Mouse (Mus musculus) CH12.LX (cell line): ENCODE results near the gene Prrt2. TPM values are rescaled to one million over a fixed set of nuclear protein-coding genes. Genes with fewer than 3 reads are reported as not detected.

ENCODE experiments used
- DNase-seq: peaks from one replicate; pipeline ENCODE4 v3.0.0-alpha.2; 2013; ENCODE audit errors: extremely low read depth
- H3K27ac ChIP-seq: 2 replicates; pipeline ENCODE4 v1.5.1; 2012; ENCODE audit warnings: low read depth, mild to moderate bottlenecking, control low read depth, moderate library complexity; ENCODE audit not compliant: insufficient read depth
- H3K27me3 ChIP-seq: replicated peaks from 2 replicates; pipeline ENCODE3; 2012; ENCODE audit warnings: inconsistent platforms
- H3K36me3 ChIP-seq, 2 experiments: replicated peaks in 1 of 2; 2 replicates each; pipeline versions ENCODE3 to v1.6.1; 2012; ENCODE audit warnings: inconsistent platforms in 1 of 2, low read length in 1 of 2, mild to moderate bottlenecking in 1 of 2, mixed read lengths in 1 of 2, moderate library complexity in 1 of 2; ENCODE audit not compliant: control insufficient read depth in 1 of 2, insufficient read depth in 1 of 2
- H3K4me1 ChIP-seq, 2 experiments: 2 replicates each; pipeline ENCODE4 v1.6.1; 2012; ENCODE audit warnings: inconsistent platforms in 1 of 2, moderate library complexity in 1 of 2; ENCODE audit not compliant: insufficient read depth in 2 of 2, control insufficient read depth in 1 of 2
- H3K4me2 ChIP-seq: 2 replicates; pipeline ENCODE4 v1.6.1; 2012; ENCODE audit warnings: low read depth, mild to moderate bottlenecking, control low read depth; ENCODE audit not compliant: poor library complexity, insufficient read depth, severe bottlenecking
- H3K4me3 ChIP-seq, 3 experiments: fragments of 150-350 bp in 1 of 3; sonication (generic) in 1 of 3; replicated peaks in 1 of 3; 2 replicates each; pipeline versions ENCODE3 to v1.5.1; 2011 to 2012; ENCODE audit warnings: low read depth in 2 of 3, low read length in 2 of 3, mild to moderate bottlenecking in 2 of 3, moderate library complexity in 2 of 3, control low read depth in 1 of 3, improper control_type of control experiment in 1 of 3, inconsistent platforms in 1 of 3, mixed read lengths in 1 of 3; ENCODE audit not compliant: poor library complexity in 1 of 3
- H3K79me2 ChIP-seq: replicated peaks from 2 replicates; pipeline ENCODE4 v1.6.1; 2012; ENCODE audit warnings: mild to moderate bottlenecking, moderate library complexity; ENCODE audit not compliant: control insufficient read depth, poor library complexity, insufficient read depth, severe bottlenecking; ENCODE audit errors: extremely low read depth
- H3K9ac ChIP-seq: 2 replicates; pipeline ENCODE4 v1.6.1; 2012; ENCODE audit warnings: low read depth, mild to moderate bottlenecking, control low read depth, moderate library complexity; ENCODE audit not compliant: insufficient read depth
- H3K9me3 ChIP-seq: replicated peaks from 2 replicates; pipeline ENCODE3; 2012; ENCODE audit warnings: low read length, inconsistent platforms, mixed read lengths
- CTCF ChIP-seq, 2 experiments: IDR thresholded peaks in 1 of 2; conservative IDR thresholded peaks in 1 of 2; 2 replicates each; pipeline ENCODE4 v1.5.1; 2011 to 2012; ENCODE audit warnings: low read depth in 2 of 2, low read length in 2 of 2, improper control_type of control experiment in 1 of 2, inconsistent platforms in 1 of 2, mild to moderate bottlenecking in 1 of 2, moderate library complexity in 1 of 2
- EP300 ChIP-seq: IDR thresholded peaks from 2 replicates; pipeline ENCODE4 v1.6.1; 2011; ENCODE audit warnings: low read length, improper control_type of control experiment
- ETS1 ChIP-seq: conservative IDR thresholded peaks from 2 replicates; pipeline ENCODE4 v1.6.1; 2012; ENCODE audit warnings: low read depth, mild to moderate bottlenecking, inconsistent platforms, low read length, improper control_type of control experiment, moderate library complexity
- IRF4 ChIP-seq: IDR thresholded peaks from 2 replicates; pipeline ENCODE4 v1.6.1; 2014; ENCODE audit warnings: low read depth, mild to moderate bottlenecking, inconsistent platforms, low read length, improper control_type of control experiment
- JUND ChIP-seq: conservative IDR thresholded peaks from 2 replicates; pipeline ENCODE4 v1.6.1; 2011; ENCODE audit warnings: low read depth, low read length, improper control_type of control experiment
- KAT2A ChIP-seq: IDR thresholded peaks from 2 replicates; pipeline ENCODE4 v1.6.1; 2012; ENCODE audit warnings: low read length, improper control_type of control experiment, inconsistent platforms; ENCODE audit not compliant: insufficient replicate concordance
- MEF2A ChIP-seq: IDR thresholded peaks from 2 replicates; pipeline ENCODE4 v1.6.1; 2014; ENCODE audit warnings: low read depth, mild to moderate bottlenecking, inconsistent platforms, low read length, improper control_type of control experiment, borderline replicate concordance
- MYC ChIP-seq: IDR thresholded peaks from 2 replicates; pipeline ENCODE4 v1.6.1; 2011; ENCODE audit warnings: low read depth, mild to moderate bottlenecking, improper control_type of control experiment, low read length
- PAX5 ChIP-seq: IDR thresholded peaks from 2 replicates; pipeline ENCODE4 v1.6.1; 2012; ENCODE audit warnings: low read length, inconsistent platforms, mixed read lengths
- POLR2A ChIP-seq: IDR thresholded peaks from 2 replicates; pipeline ENCODE4 v1.6.1; 2011; ENCODE audit warnings: low read depth, mild to moderate bottlenecking, improper control_type of control experiment, low read length
- TBP ChIP-seq: conservative IDR thresholded peaks from 2 replicates; pipeline ENCODE4 v1.6.1; 2011; ENCODE audit warnings: low read depth, low read length, improper control_type of control experiment
- TCF12 ChIP-seq: IDR thresholded peaks from 2 replicates; pipeline ENCODE4 v1.6.1; 2014; ENCODE audit warnings: low read depth, mild to moderate bottlenecking, inconsistent platforms, low read length, improper control_type of control experiment
- UBTF ChIP-seq: IDR thresholded peaks from 2 replicates; pipeline ENCODE4 v1.6.1; 2012; ENCODE audit warnings: low read depth, mild to moderate bottlenecking, inconsistent platforms, low read length, improper control_type of control experiment, moderate library complexity
- USF2 ChIP-seq: conservative IDR thresholded peaks from 2 replicates; pipeline ENCODE4 v1.6.1; 2011; ENCODE audit warnings: low read depth, low read length, improper control_type of control experiment
- ZC3H11A ChIP-seq: IDR thresholded peaks from 2 replicates; pipeline ENCODE4 v1.6.1; 2012; ENCODE audit warnings: low read depth, mild to moderate bottlenecking, inconsistent platforms, low read length, improper control_type of control experiment
- ZKSCAN1 ChIP-seq: IDR thresholded peaks from 2 replicates; pipeline ENCODE4 v1.6.1; 2012; ENCODE audit warnings: low read depth, inconsistent platforms, low read length, improper control_type of control experiment, borderline replicate concordance
- ZMIZ1 ChIP-seq: IDR thresholded peaks from 2 replicates; pipeline ENCODE4 v1.6.1; 2012; ENCODE audit warnings: low read depth, mild to moderate bottlenecking, inconsistent platforms, low read length, improper control_type of control experiment
- ZNF384 ChIP-seq: IDR thresholded peaks from 2 replicates; pipeline ENCODE4 v1.6.1; 2012; ENCODE audit warnings: low read depth, low read length, improper control_type of control experiment, inconsistent platforms
- dilution Hi-C: fragments of 300-500 bp; cut with MboI; formaldehyde crosslinking; loops from 2 replicates; pipeline ENCODE4 v1.14.3; 2020; ENCODE audit warnings: low sequenced_read_pairs; ENCODE audit not compliant: extremely low pct_unique_long_range_greater_than_20kb, extremely low pct_ligation_motif_present
- in situ Hi-C: fragments of 300-500 bp; cut with MboI; formaldehyde crosslinking; loops from 3 replicates; pipeline ENCODE4 v1.14.3; 2019; ENCODE audit warnings: low sequenced_read_pairs, low pct_ligation_motif_present, low pct_unique_long_range_greater_than_20kb, mixed read lengths
- polyA plus RNA-seq: library from polyadenylated mRNA; unstranded; fragments of >175 nt; gene quantifications from 2 replicates; pipeline ENCODE4 v1.2.1, GENCODE M21; 2012; ENCODE audit warnings: low read depth; ENCODE audit not compliant: insufficient read length
- total RNA-seq, 2 experiments: library from RNA; depleted of rRNA; stranded (reverse); fragments of 300-350 nt in 1 of 2; fragments of >200 nt in 1 of 2; gene quantifications; 2 replicates each; pipeline ENCODE4 v1.2.3; 2012 to 2014

The Prrt2 gene
- total and polyA plus RNA-seq, 3 experiments = 1.2 TPM; not detected in 2

DNA sequence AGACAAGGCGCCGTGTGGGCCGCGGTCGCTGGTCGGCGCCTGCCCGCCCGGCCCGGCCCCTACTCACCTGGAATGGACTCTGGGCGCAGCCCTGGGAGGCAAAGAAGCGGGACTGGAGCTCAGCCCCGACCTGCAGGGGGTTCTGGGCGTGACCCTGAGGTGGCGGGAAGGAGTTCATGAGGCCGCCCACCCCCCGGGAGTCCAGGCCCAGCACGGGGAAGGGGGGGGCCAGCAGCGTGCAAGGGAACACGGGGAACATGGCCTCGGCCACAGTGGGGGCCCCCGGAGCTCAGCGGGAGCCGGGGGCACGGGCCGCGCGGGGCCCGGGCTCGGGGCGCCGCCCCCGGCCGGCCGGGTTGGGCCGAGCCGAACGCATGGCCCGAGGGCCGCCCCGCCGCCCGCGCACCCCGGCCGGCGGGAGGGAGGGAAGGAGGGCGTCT is 5.2 kb upstream of the Prrt2 start (continued):
- TF ChIP-seq ZKSCAN1 = no peak
- TF ChIP-seq MYC = no peak
- TF ChIP-seq EP300 = no peak
- TF ChIP-seq MEF2A = no peak
- no peak for TF ChIP-seq JUND
- no peak for TF ChIP-seq TBP
- no peak for TF ChIP-seq PAX5
- TF ChIP-seq TCF12 = peak; percentile 59; the same call in 1 of the 2 replicates
- TF ChIP-seq USF2 = no peak
- no peak for TF ChIP-seq ZC3H11A
- no peak; the same call in 1 of the 2 replicates for TF ChIP-seq UBTF
- no peak for TF ChIP-seq IRF4
- TF ChIP-seq ZNF384 = no peak
- TF ChIP-seq ETS1 = no peak
- TF ChIP-seq, all 38 proteins: peak for 8

DNA sequence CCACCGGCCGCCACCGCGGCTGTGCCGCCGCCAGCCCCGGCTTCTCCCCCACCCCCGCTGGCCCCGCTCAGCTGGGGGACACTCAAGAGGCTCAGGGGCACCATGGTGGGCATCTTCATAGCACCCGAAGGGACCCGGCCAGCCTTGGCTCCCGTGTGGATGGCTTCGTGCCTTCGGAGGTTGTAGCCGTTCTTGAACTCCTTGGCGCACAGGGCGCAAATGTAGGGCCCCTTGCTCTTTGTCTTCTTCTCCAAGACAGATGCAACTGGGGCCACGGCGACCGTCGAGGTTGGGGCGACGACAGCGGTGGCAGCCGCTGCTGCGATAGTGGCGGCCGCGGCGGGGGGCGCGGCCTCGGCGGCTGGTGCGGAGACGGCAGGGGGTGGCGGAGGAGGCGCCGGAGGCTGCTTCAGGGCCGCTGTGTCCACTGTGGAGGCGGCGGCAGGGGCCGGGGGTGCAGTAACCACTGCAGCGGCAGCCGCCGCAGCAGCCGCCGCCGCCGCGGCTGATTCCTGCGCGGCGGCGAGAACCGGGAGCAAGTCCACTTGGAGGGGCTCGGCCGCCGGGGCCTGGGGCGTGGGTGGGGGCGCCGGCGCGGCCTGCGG is 4.6 kb upstream of the Prrt2 start:
- H3K4me1 ChIP-seq = peaks cover 17 to 44% of the 10 kb centered on the region in 2 experiments
- in situ Hi-C loops (no loop called here), dilution Hi-C loops (no loop called here)

More for the DNA sequence above, 4.6 kb upstream of the Prrt2 start:
- Histone ChIP-seq H3K27ac (peak overlapping the region; percentile 57), H3K9ac (peak overlapping the region; percentile 99), H3K36me3 (peaks cover 34 to 73% of the 10 kb centered on the region in 2 experiments), H3K27me3 (no peaks in the 10 kb centered on the region), H3K4me3 (peak overlapping the region; percentile 67 to 78 (median 76)), H3K79me2 (peaks cover 22% of the 10 kb centered on the region), H3K4me2 (peak overlapping the region; percentile 52), H3K9me3 (no peaks in the 10 kb centered on the region)
- DNase-seq = no peak
- TF ChIP-seq CTCF (conservative IDR thresholded peaks at IDR 0.05 in 1 of 2, IDR thresholded peaks at IDR 0.05 in 1 of 2; ENCODE audit: low read depth in 2 of 2, low read length in 2 of 2) = no peak
- TF ChIP-seq ETS1 = no peak
- peak; percentile 33; the same call in 1 of the 2 replicates for TF ChIP-seq ZMIZ1
- no peak; the same call in 1 of the 2 replicates for TF ChIP-seq POLR2A
- no peak for TF ChIP-seq KAT2A
- TF ChIP-seq UBTF = peak; percentile 52; the same call in 1 of the 2 replicates
